Mouse (Mus musculus): ENCODE measurements around the gene Kcnh7.

DNA sequence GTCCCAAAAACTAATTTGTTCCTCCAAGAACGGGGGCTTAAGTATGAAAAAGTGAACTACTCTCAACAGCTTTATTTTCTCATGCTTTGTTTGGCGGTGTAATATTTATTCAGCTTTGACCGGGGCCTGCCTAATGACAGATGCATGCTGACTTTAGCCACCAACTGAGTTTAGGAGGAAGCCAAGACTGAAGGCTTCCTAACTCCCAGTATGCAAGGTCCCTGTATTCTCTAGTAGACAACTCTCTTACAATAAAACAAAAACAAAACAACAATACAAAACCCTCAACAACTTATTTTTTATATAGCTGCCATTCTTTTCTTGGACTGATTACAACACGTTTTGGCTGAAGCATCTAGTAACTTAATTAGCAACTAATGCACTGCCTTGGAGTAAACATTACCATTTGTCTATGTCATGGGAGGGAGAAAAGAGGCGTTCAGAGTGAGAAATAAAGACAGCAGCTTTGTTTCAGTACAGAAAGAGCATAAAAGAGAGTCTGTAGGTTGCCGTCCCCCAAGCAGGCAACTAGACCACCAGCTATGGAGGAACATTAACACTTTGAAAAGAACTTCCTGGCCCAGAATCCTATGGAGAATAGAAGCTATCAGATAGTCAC is 537.3 kb downstream of the Kcnh7 start:
- TF ChIP-seq CTCF (IDR thresholded peaks at IDR 0.05) = no peak
- no peak for TF ChIP-seq EP300 (IDR thresholded peaks at IDR 0.05)
